Mouse (Mus musculus): ENCODE data around the gene Ninj1.

Ninj1 gene

GRCm38 (mm10) chr13:49196211-49196610 is 8.9 kb downstream of the Ninj1 start:
- DNase-seq (ENCODE audit: low read depth, low spot score): no peak

DNA sequence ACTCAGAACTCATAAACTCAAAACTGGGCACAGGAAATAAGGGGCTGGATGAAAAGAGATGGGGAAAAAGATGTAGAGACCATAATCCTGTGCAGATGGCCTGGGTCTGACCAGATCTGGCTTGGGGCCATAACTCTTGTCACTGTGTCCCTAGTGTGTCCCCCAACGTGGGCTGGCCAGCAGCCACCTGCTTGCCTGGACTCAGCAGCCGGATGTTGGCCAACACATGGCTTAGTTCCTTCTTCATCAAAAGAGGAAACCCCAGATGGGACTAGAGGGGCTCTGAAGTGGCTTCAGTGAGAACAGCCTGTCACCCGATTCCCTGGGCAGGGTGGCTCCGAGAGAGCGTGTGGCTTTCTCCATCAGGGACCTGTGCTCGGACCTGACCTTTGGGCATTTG is 9.5 kb downstream of the Ninj1 start:
- DNase-seq (ENCODE audit: low read depth, low spot score): no peak

DNA sequence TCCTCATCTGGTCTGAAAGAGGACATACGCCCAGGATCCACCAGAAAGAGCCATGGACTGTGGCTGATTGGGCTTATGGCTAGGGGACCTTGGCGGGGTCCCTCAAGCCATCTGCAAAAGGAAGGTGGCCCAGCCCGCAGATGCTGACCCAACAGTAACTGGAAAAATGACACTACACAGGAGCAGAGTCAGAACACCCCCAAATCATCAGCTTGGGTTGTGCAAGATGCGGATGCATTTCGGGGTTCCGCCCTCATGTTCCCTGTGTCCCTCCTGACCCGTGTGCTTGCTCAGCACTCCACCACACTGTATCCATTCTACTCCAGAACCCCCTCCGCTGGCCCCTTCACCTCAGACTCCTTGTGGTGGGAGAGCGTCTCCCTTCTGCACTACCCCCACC is 11.4 kb downstream of the Ninj1 start:
- no peak for DNase-seq (ENCODE audit: low read depth, low spot score)

- DNase-seq (ENCODE audit: low read depth, low spot score): no peak
These were observed 12.6 kb downstream of the Ninj1 start for GRCm38 (mm10) chr13:49199891-49200290.

GRCm38 (mm10) chr13:49200688-49201087 is 13.4 kb downstream of the Ninj1 start:
- DNase-seq (ENCODE audit: low read depth, low spot score): no peak

DNA sequence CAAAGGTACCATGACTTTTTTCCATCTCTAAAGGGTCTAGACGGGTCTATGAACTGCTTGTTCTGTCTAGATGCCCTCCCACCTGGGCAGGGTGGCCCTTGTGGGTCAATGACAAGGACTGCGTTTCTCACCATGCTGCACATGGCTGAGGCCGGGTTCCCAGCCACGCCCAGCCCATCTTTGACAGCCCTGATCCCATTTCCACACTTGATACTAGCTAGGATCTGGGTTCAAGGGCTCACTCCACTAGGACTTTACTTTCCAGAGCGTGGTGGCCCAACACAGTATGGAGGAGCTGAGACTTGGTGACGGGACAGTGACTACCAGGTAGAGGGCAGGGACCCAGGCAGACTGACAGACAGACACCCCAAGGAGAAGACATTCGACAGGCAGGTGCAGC is 15.3 kb downstream of the Ninj1 start:
- no peak for DNase-seq (ENCODE audit: low read depth, low spot score)

DNA sequence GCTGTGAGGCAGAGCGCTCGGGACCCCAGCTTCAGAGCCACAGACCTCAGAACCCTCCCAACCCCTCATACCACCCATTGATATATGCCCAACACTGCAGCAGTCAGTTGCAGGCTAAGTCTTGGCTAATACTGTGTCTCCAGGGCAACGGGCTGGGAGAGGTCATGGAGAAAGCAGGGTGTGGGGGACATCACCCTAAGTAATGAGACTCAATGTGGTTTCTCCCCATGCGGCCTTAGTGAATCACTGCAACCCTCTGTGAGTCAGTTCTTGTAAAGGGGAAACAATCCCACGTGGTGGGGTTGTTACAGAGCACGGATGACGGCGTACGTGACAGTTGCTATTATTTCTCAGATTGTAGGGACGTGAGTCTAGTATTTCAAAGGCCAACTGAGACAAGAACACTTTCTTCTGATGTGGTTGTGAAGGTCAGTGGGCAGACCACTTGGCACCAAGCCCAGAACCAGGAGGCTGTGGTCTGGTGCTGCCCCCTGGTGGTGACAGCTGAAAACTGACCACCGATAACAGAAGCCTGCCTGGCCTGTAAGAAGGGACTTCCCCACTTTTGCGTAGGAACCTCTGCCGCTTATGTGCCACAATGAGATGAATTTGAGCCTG is 18.2 kb downstream of the Ninj1 start:
- DNase-seq (ENCODE audit: low read depth, low spot score): no peak

DNA sequence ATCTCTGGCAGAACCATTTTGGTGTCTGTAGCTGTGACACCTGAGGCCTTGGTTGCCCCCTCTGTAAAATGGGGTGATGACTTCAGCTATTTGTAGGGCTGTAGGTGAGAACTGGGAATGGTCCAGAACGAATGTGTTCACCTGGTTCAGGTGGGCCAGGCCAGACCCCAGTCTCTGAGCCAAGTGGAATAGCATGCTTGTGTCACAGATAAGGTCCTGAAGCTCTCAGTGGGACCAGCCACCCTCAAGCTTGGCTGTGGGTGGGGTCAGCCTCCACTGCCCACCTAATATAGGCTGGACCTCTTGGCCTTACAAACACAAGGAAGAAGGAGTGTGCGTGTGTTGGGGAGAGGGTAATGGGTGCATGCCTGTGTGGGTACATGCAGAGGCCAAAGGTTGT is 19.1 kb downstream of the Ninj1 start:
- no peak for DNase-seq (ENCODE audit: low read depth, low spot score)

GRCm38 (mm10) chr13:49209306-49209705 is 22.0 kb downstream of the Ninj1 start:
- no peak for DNase-seq (ENCODE audit: low read depth, low spot score)

DNA sequence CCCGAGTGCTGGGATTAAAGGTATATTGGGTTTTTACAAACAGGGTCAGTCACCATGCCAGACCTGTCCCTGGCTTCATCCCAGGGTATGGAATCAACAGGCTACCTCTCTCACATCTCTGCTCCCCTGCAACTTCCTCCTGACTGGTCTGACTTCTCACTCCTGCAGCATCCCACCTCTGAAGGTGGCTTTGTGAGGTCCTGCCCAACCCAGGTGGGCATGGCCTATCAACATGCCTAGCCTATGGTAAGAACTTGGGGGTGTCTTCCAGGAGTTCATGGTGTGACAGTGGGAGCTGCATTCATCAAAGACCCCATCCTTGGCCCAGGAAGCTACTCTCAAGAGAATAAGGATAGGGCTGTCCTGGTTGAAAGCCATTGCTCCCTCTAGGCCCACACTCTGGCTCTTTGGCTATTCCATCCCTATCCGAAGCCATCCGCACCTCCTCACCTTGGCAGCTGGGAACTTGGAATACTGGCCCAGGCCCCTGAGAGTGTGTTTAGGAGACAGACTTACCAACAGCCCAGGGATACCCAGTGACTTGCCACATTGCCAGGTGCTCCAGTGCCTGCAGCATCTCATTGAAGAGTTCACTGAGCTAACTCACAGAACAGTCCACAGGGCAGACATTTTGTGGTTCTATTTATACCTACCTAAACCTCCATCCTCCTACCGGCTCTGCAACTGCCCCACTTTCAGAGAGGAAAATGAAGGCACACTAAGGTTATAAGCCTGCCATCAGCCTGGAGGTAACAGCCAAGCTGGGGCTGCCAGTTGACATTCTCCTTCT is 25.6 kb downstream of the Ninj1 start:
- no peak for DNase-seq (ENCODE audit: low read depth, low spot score)

DNA sequence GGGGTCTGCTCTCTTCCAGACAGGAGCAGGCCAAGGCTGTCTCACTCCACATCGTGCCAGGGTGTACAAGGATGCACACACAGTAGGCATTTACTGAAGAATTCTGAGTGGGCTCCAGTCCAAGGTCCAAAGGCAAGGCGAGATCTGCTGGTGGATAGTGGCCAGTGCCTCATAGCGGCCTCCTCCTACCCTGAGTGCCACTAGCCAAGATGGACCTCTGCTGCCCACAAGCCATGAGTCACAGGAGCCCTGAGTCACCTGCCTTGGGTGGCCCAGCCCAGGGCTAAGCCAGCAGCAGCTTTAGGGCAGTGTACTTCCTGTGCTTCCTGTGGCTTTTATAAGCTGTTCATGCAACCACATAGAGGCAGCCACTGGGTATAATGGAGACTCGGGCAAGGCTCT is 26.2 kb downstream of the Ninj1 start:
- no peak for DNase-seq (ENCODE audit: low read depth, low spot score)

DNA sequence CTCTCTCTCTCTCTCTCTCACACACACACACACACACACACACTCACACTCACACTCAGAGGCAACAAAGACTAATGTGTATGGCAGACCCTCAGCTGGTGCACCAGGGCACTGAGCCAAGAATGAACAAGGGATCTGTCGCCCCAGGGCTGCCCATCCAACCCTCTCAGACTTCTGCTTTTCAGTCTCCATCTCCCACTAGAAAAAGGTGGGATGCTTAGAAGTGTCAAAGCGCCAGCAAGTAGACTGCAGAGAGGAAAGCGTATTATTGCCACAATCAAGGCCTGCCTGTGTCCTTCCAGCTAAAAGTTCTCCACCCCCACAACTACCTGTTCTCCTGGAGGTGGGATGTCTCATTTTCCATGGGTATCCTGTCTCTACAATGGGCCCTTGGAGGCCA is 27.2 kb downstream of the Ninj1 start:
- DNase-seq (ENCODE audit: low read depth, low spot score): no peak

GRCm38 (mm10) chr13:49215128-49215503 is 27.8 kb downstream of the Ninj1 start:
- no peak for DNase-seq (ENCODE audit: low read depth, low spot score)

DNA sequence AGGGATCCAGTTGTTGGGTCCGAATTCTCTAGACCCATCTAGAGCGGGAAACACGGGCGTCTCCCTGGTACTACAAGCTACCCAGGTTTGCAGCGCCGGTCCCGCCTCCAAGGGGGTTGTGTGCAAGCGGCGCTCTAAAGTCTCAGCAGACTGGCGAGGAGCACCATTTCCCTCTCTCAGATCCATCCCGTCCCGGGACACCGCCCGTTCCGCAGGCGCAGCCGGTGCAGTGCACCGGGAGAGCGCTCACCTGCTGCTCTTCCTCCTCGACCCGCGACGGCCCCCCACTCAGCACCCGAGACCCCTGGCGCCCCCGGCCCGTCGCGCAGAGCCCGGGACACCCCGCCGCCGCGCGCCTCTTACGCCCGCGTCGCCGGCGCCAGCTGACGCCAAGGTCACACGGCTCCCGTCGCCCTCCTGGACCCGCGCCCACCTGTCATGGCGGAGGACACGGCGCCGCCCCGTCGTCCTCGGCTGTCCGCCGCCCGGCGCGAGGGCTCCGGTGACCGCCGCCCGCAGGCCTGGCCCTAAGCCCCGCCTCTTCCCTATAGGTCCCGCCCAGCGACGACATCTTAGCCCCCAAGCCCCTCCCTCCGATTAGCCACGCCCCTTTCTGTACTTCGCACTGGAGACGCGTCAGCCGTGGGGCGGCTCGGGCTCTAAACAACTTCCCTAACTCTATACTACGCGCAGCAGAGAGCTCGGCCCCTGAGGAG is 28.4 kb downstream of the Ninj1 start, which contains the start of gene Card19:
TSS of gene Card19 (minus strand) at position 534 of the 716 bp plus-strand sequence.
- peak; percentile 59 for DNase-seq (ENCODE audit: low read depth, low spot score)

DNA sequence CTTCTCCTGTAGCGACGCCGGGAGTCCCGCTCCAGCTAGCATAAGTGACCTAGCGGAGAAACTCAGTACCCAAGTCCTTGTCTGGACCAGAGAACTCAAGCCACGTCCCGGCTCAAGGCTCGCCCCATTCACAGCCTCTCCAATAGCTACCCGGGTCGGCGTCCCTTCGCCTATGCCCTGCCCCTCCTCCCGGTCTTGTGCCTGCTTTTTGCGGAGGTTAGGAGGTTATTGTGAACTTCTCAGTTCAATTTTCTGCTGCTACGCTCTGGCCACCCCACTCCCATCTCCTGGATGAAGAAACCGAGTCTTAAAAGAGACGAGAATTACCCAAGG is 28.9 kb downstream of the Ninj1 start:
- DNase-seq (ENCODE audit: low read depth, low spot score): no peak

DNA sequence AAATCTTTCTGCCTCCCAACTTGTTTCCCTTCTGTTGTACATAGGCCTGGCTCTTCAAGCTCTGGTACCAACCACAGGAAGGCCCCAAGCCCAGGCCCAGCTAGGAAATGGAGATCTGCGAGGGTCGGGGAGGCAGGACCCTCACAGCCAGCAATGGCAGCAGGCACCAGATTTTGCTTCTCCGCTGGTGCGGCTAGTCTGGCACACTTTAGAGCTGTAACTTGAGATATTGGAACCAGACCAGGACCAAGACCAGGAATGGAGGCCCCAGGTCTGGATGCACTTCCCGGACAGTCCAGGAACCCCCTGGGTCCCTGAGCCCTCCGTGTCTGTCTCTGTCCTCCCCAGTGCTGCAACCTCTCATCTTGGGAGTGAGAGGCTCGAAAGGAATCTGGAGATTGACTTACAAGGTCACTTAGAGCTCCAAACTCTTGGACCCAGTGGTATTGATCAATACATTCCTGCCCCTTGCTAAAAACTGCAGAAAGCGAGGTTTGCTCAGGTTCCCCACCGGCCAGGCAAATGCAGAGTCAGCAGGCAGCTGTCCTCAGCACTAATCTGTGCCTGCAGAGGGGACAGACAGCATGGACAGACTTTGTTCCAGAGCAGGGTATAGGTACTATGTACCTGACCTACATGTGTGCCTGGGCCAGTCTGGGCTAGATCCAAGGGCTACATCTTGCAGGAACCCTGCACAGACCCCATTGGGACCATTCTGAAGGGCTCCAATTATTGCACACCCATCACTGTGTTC is 29.7 kb downstream of the Ninj1 start:
- DNase-seq (ENCODE audit: low read depth, low spot score): no peak

GRCm38 (mm10) chr13:49218651-49219050 is 31.4 kb downstream of the Ninj1 start:
- DNase-seq (ENCODE audit: low read depth, low spot score): no peak

DNA sequence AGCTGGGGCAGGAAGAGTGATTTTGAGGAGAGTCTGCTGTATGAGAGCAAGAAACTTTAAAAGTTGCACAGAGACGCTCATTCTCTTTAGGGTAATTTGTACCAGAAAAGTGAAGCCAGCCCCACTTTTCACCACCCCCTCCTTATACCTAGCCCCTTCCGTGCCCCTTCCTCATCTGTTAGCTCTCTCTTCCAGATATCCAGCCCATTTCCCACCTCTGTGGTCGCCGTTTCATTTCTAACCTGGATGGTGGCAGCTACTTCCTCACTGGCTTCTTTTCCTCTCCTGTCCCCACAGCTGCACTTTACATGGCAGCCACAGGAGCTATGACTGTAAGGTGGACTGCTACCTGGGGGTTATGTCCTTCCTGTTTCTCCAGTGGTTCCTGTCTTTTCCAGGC is 32.1 kb downstream of the Ninj1 start:
- DNase-seq (ENCODE audit: low read depth, low spot score): no peak

- no peak for DNase-seq (ENCODE audit: low read depth, low spot score)
These were observed 33.6 kb downstream of the Ninj1 start for GRCm38 (mm10) chr13:49220912-49221311.

DNA sequence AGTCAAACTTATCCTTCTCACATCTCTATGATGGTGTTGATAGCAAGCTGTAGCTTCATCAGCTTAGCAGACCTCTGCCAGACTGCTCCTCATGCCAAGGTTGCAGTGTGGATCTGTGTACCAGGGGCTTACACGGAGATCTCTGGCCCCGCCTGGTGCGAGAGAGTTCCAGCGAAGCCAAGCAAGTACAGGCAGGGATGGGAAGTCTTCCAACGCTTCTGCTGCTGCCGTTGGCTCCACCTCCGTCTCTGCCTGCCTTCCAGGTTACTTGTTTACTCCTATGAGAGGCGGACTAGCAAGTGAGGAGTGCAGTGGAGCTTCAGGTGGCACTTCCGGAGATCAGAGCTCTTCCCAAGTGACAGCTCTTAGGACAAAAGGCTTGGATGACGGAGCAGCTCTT is 37.0 kb downstream of the Ninj1 start:
- DNase-seq (ENCODE audit: low read depth, low spot score): no peak

GRCm38 (mm10) chr13:49224729-49225128 is 37.4 kb downstream of the Ninj1 start:
- DNase-seq (ENCODE audit: low read depth, low spot score): no peak

GRCm38 (mm10) chr13:49225159-49225558 is 37.9 kb downstream of the Ninj1 start:
- no peak for DNase-seq (ENCODE audit: low read depth, low spot score)

Data from brain, embryonic 18.5 days (tissue).